Mouse (Mus musculus): ENCODE results near the gene Igf2bp1.

DNA sequence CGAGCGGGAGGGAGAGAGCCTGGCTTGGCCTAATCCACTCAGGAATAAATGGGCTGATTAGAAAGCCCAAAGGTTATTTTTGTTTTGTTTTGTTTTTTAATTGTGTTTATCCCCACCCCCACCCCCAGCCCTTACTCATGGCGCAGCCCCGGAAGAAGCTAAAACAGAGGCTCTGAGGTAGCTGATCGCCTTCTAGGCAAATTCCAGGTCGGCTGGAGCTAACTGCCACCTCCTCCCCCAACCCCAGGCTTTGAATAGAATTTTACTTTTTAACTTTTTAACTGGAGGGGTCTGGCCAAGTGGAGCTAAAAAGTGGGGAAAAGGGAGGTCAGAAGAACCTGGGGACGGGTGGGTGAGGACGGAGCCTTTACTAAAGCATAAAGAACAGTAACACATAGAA, 15.9 kb downstream of the Igf2bp1 start:
- TF ChIP-seq CTCF (IDR thresholded peaks at IDR 0.05; ENCODE audit: borderline replicate concordance, insufficient read depth, low read length) (no peak), POLR2A (IDR thresholded peaks at IDR 0.05; ENCODE audit: low read depth, low read length) (no peak)
